Mouse (Mus musculus): ENCODE results near the gene Ap2m1. TPM values are rescaled to one million over a fixed set of nuclear protein-coding genes. Genes with fewer than 3 reads are reported as not detected.

Ap2m1 gene
- polyA plus RNA-seq, 2 experiments: 573 to 633 TPM

GRCm38 (mm10) chr16:20498677-20499475 is 36.4 kb upstream of the Ap2m1 start, which contains the start of gene Eif2b5:
Gene Eif2b5, plus strand, starts transcription at chr16:20498817.
- H3K9me3 ChIP-seq (ENCODE audit: control insufficient read depth, low read length): no peaks in the 10 kb centered on the region
- TF ChIP-seq POLR2A (IDR thresholded peaks at IDR 0.05; ENCODE audit: borderline replicate concordance, extremely low read depth, insufficient read depth, insufficient read length): peak; percentile 72; the same call in 1 of the 2 replicates
- H3K27me3 ChIP-seq (ENCODE audit: control insufficient read depth, insufficient read depth, low read length): no peaks in the 10 kb centered on the region
- H3K27ac ChIP-seq (replicated peaks; ENCODE audit: low read depth, low read length): peak within 1 kb of the TSS; percentile 44; the same call in 1 of the 2 replicates
- ATAC-seq (ENCODE audit: low FRiP score, low read depth) (peak; percentile 94), DNase-seq (ENCODE audit: low spot score) (peak; percentile 91)
- under 1% methylated on average over 49 of the region's 49 CpGs for WGBS
- peak within 1 kb of the TSS; percentile 76 for H3K4me3 ChIP-seq (replicated peaks; ENCODE audit: low read length)
- H3K4me1 ChIP-seq (ENCODE audit: control insufficient read depth, insufficient read depth, low read length): peaks cover 6% of the 10 kb centered on the region; the same call in 1 of the 2 replicates
- peak within 1 kb of the TSS; percentile 86 for H3K9ac ChIP-seq (ENCODE audit: low read depth, low read length, severe bottlenecking)
- peak within 1 kb of the TSS; percentile 60 for H3K4me2 ChIP-seq (replicated peaks; ENCODE audit: low read depth, low read length, severe bottlenecking)
- H3K36me3 ChIP-seq (ENCODE audit: control insufficient read depth, insufficient read depth, low read length): peaks cover 28% of the 10 kb centered on the region

- Histone ChIP-seq H3K4me2 (replicated peaks; ENCODE audit: low read depth, low read length, severe bottlenecking) (no peak overlapping the region), H3K9me3 (ENCODE audit: control insufficient read depth, low read length) (no peaks in the 10 kb centered on the region), H3K4me3 (replicated peaks; ENCODE audit: low read length) (no peak overlapping the region), H3K4me1 (ENCODE audit: control insufficient read depth, insufficient read depth, low read length) (no peaks in the 10 kb centered on the region), H3K36me3 (ENCODE audit: control insufficient read depth, insufficient read depth, low read length) (peaks cover 94% of the 10 kb centered on the region), H3K27me3 (ENCODE audit: control insufficient read depth, insufficient read depth, low read length) (no peaks in the 10 kb centered on the region), H3K9ac (ENCODE audit: low read depth, low read length, severe bottlenecking) (no peak overlapping the region), H3K27ac (replicated peaks; ENCODE audit: low read depth, low read length) (no peak overlapping the region)
- DNase-seq (ENCODE audit: low spot score): no peak
- no peak for ATAC-seq (ENCODE audit: low FRiP score, low read depth)
- 88% methylated on average over 8 of the region's 8 CpGs for WGBS
- TF ChIP-seq POLR2A (IDR thresholded peaks at IDR 0.05; ENCODE audit: borderline replicate concordance, extremely low read depth, insufficient read depth, insufficient read length): no peak
These were observed 29.3 kb upstream of the Ap2m1 start for GRCm38 (mm10) chr16:20506000-20506399.

- Histone ChIP-seq H3K4me2 (replicated peaks; ENCODE audit: low read depth, low read length, severe bottlenecking) (no peak overlapping the region), H3K4me3 (replicated peaks; ENCODE audit: low read length) (no peak overlapping the region), H3K27ac (replicated peaks; ENCODE audit: low read depth, low read length) (no peak overlapping the region), H3K9me3 (ENCODE audit: control insufficient read depth, low read length) (no peaks in the 10 kb centered on the region), H3K4me1 (ENCODE audit: control insufficient read depth, insufficient read depth, low read length) (no peaks in the 10 kb centered on the region), H3K36me3 (ENCODE audit: control insufficient read depth, insufficient read depth, low read length) (peaks cover 67% of the 10 kb centered on the region), H3K27me3 (ENCODE audit: control insufficient read depth, insufficient read depth, low read length) (no peaks in the 10 kb centered on the region), H3K9ac (ENCODE audit: low read depth, low read length, severe bottlenecking) (no peak overlapping the region)
- DNase-seq (ENCODE audit: low spot score): no peak
- TF ChIP-seq POLR2A (IDR thresholded peaks at IDR 0.05; ENCODE audit: borderline replicate concordance, extremely low read depth, insufficient read depth, insufficient read length): no peak
- no peak for ATAC-seq (ENCODE audit: low FRiP score, low read depth)
- WGBS: 72% methylated on average over 3 of the region's 3 CpGs
These were observed 25.9 kb upstream of the Ap2m1 start for GRCm38 (mm10) chr16:20509349-20509748.

- Histone ChIP-seq H3K27me3 (ENCODE audit: control insufficient read depth, insufficient read depth, low read length) (no peaks in the 10 kb centered on the region), H3K4me1 (ENCODE audit: control insufficient read depth, insufficient read depth, low read length) (no peaks in the 10 kb centered on the region), H3K4me3 (replicated peaks; ENCODE audit: low read length) (no peak overlapping the region), H3K9me3 (ENCODE audit: control insufficient read depth, low read length) (no peaks in the 10 kb centered on the region), H3K9ac (ENCODE audit: low read depth, low read length, severe bottlenecking) (no peak overlapping the region), H3K36me3 (ENCODE audit: control insufficient read depth, insufficient read depth, low read length) (peaks cover 47% of the 10 kb centered on the region), H3K4me2 (replicated peaks; ENCODE audit: low read depth, low read length, severe bottlenecking) (no peak overlapping the region), H3K27ac (replicated peaks; ENCODE audit: low read depth, low read length) (no peak overlapping the region)
- no peak for TF ChIP-seq POLR2A (IDR thresholded peaks at IDR 0.05; ENCODE audit: borderline replicate concordance, extremely low read depth, insufficient read depth, insufficient read length)
- DNase-seq (ENCODE audit: low spot score) (no peak), ATAC-seq (ENCODE audit: low FRiP score, low read depth) (no peak)
- 88% methylated on average over 7 of the region's 7 CpGs for WGBS
These were observed 23.9 kb upstream of the Ap2m1 start for GRCm38 (mm10) chr16:20511277-20511847.

- H3K4me3 ChIP-seq (replicated peaks; ENCODE audit: low read length): peak overlapping the region; percentile 95
- no peaks in the 10 kb centered on the region for H3K9me3 ChIP-seq (ENCODE audit: control insufficient read depth, low read length)
- no peak for TF ChIP-seq POLR2A (IDR thresholded peaks at IDR 0.05; ENCODE audit: borderline replicate concordance, extremely low read depth, insufficient read depth, insufficient read length)
- 0 out of 2 replicates have a peak overlapping the region, but pooled peaks have one; percentile 97 for H3K9ac ChIP-seq (ENCODE audit: low read depth, low read length, severe bottlenecking)
- peaks cover 23% of the 10 kb centered on the region; the same call in 1 of the 2 replicates for H3K36me3 ChIP-seq (ENCODE audit: control insufficient read depth, insufficient read depth, low read length)
- DNase-seq (ENCODE audit: low spot score) (no peak), ATAC-seq (ENCODE audit: low FRiP score, low read depth) (no peak)
- H3K4me1 ChIP-seq (ENCODE audit: control insufficient read depth, insufficient read depth, low read length): peaks cover 10% of the 10 kb centered on the region; the same call in 1 of the 2 replicates
- peak overlapping the region; percentile 92 for H3K4me2 ChIP-seq (replicated peaks; ENCODE audit: low read depth, low read length, severe bottlenecking)
- peak overlapping the region; percentile 85 for H3K27ac ChIP-seq (replicated peaks; ENCODE audit: low read depth, low read length)
- no peaks in the 10 kb centered on the region for H3K27me3 ChIP-seq (ENCODE audit: control insufficient read depth, insufficient read depth, low read length)
These were observed 19.2 kb upstream of the Ap2m1 start for GRCm38 (mm10) chr16:20516032-20516431.

Measured in limb, embryonic 14.5 days (tissue).